Mouse (Mus musculus) thymus, adult 2 months (tissue): ENCODE data around the gene Ifnar1. TPM values are rescaled to one million over a fixed set of nuclear protein-coding genes. Genes with fewer than 3 reads are reported as not detected.

Source experiments
- DNase-seq: peaks from one replicate; pipeline ENCODE4 v3.0.0; 2021
- H3K27ac ChIP-seq: fragments of 200-500 bp; 2 replicates; pipeline ENCODE4 v1.5.1; 2012; ENCODE audit warnings: low read length, control low read depth; ENCODE audit not compliant: control insufficient read depth, insufficient read depth
- H3K27me3 ChIP-seq: fragments of 200-500 bp; 2 replicates; pipeline ENCODE4 v1.6.1; 2012; ENCODE audit warnings: mild to moderate bottlenecking, low read length, moderate library complexity, mixed read lengths; ENCODE audit not compliant: control insufficient read depth, insufficient read depth
- H3K36me3 ChIP-seq: fragments of 200-500 bp; 2 replicates; pipeline ENCODE4 v1.6.1; 2012; ENCODE audit warnings: mild to moderate bottlenecking, low read length, moderate library complexity; ENCODE audit not compliant: control insufficient read depth, insufficient read depth
- H3K4me1 ChIP-seq: fragments of 200-500 bp; replicated peaks from 2 replicates; pipeline ENCODE4 v1.6.1; 2012; ENCODE audit warnings: low read length; ENCODE audit not compliant: control insufficient read depth, insufficient read depth
- H3K4me3 ChIP-seq: fragments of 200-500 bp; 2 replicates; pipeline ENCODE4 v1.5.1; 2012; ENCODE audit warnings: mild to moderate bottlenecking, low read length, control low read depth, moderate library complexity; ENCODE audit not compliant: control insufficient read depth, insufficient read depth
- CTCF ChIP-seq: fragments of 200-500 bp; IDR thresholded peaks from 2 replicates; pipeline ENCODE4 v1.5.1; 2012; ENCODE audit warnings: mild to moderate bottlenecking, control low read depth, low read length, moderate library complexity, borderline replicate concordance; ENCODE audit not compliant: control insufficient read depth, poor library complexity, insufficient read depth; ENCODE audit errors: extremely low read depth
- POLR2A ChIP-seq: fragments of 200-500 bp; IDR thresholded peaks from 2 replicates; pipeline ENCODE4 v1.6.1; 2012; ENCODE audit warnings: mild to moderate bottlenecking, low read length, control low read depth, moderate library complexity; ENCODE audit not compliant: control insufficient read depth, poor library complexity, insufficient read depth; ENCODE audit errors: extremely low read depth
- WGBS: fragments of 180-500 bp; shearing (Covaris S2); methylation state at CpG from one replicate; pipeline ENCODE4 v1.1.7; 2018; 5-methylcytosine and 5-hydroxymethylcytosine counted together
- polyA plus RNA-seq: library from polyadenylated mRNA; depleted of rRNA; stranded (reverse); fragments of >200 nt; gene quantifications from 2 replicates; pipeline ENCODE4 v1.2.3, GENCODE M21; 2012

The Ifnar1 gene
- polyA plus RNA-seq, 1 experiment = 47.0 TPM

DNA sequence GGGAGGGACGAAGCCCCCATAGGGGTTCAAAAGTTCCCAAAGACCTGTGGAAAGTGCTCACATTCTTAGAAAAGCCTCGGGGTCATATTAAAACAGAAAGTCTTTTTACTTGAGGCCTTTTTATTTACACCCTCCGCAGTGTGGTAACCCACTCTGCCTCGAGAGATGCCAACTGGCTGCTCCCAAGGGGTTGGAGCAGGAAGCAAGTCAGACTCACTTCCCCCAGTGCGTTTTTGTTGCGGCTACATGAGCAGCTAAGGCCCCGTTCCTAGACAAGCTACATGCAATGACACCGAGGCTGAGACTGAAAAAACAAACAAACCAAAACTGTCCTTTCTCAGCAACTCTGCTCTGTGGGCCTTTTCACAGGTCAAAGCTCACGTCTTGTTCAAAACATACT, 53.5 kb downstream of the Ifnar1 start:
- TF ChIP-seq CTCF = no peak
- TF ChIP-seq POLR2A = no peak
- H3K36me3 ChIP-seq = no peaks in the 10 kb centered on the region
- H3K4me1 ChIP-seq = peaks cover 57% of the 10 kb centered on the region
- H3K4me3 ChIP-seq = no peak overlapping the region
- DNase-seq = peak; percentile 37
- no peaks in the 10 kb centered on the region for H3K27me3 ChIP-seq
- WGBS = 8% methylated on average over 9 of the region's 9 CpGs
- peak overlapping the region; percentile 87 for H3K27ac ChIP-seq

DNA sequence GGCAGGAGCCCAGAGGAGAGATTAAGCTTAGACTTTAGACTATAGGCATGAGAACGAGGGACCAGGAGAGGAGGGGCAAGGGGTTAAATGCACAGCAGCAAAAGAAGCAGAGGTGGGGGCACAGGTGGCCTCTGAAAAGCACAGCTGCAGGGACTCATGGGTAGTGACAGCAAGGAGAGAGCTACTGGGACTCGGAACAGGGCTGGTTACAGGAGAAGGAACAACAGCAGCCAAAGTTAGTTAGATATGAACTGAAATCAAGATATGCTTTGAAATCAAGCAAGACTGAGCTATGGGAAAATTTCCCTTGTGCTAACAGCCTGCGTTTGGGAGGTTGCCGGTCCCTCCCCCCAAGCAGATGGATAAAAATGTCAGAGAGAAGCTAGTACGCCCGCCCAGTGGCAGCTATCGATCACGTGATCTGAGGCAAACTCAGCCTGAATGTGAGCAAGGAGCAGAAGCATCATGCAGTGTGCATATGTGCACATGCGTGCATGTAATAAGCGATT, 56.6 kb downstream of the Ifnar1 start:
- 36% methylated on average over 10 of the region's 10 CpGs for whole genome bisulfite sequencing
- Histone ChIP-seq H3K27ac (peak overlapping the region; percentile 96), H3K27me3 (no peaks in the 10 kb centered on the region)

DNA sequence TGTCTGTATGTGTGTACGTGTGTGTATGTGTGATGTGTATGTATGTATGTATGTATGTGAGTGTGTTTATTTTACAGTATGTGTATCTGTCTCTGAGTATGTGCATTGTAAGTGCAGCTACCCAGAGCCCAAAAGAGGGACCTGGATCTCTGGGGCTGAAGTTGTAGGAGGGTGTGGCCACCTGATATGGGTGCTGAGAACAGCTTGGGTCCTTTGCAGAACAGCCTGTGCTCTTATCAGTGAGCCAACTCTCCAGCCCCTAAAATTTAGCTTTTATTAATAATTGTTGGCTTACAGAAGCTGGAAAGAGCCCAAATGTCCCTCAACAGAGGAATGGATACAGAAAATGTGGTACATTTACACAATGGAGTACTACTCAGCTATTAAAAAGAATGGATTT, 58.6 kb downstream of the Ifnar1 start:
- TF ChIP-seq CTCF = no peak
- TF ChIP-seq POLR2A = no peak
- no peak overlapping the region for H3K4me3 ChIP-seq
- H3K27me3 ChIP-seq = no peaks in the 10 kb centered on the region
- WGBS = 98% methylated on average over 1 of the region's 1 CpGs
- peaks cover 50% of the 10 kb centered on the region for H3K4me1 ChIP-seq
- DNase-seq = no peak
- no peaks in the 10 kb centered on the region for H3K36me3 ChIP-seq
- no peak overlapping the region for H3K27ac ChIP-seq

More for the DNA sequence above, 56.6 kb downstream of the Ifnar1 start:
- H3K4me1 ChIP-seq = peaks cover 56% of the 10 kb centered on the region
- TF ChIP-seq POLR2A (peak; percentile 43; the same call in 1 of the 2 replicates), CTCF (no peak)
- H3K4me3 ChIP-seq = peak overlapping the region; percentile 34
- no peaks in the 10 kb centered on the region for H3K36me3 ChIP-seq
- peak; percentile 76 for DNase-seq

- no peaks in the 10 kb centered on the region for H3K27me3 ChIP-seq
- peak overlapping the region; percentile 100 for H3K27ac ChIP-seq
- no peaks in the 10 kb centered on the region for H3K36me3 ChIP-seq
- 5% methylated on average over 10 of the region's 10 CpGs for WGBS
- H3K4me3 ChIP-seq = peak overlapping the region; percentile 90
- peak; percentile 75 for DNase-seq
- TF ChIP-seq POLR2A = peak; percentile 72
- no peak for TF ChIP-seq CTCF
- H3K4me1 ChIP-seq = peaks cover 44% of the 10 kb centered on the region
These were observed 60.7 kb downstream of the Ifnar1 start for GRCm38 (mm10) chr16:91545597-91546281.

- WGBS = 3% methylated on average over 14 of the region's 14 CpGs
- DNase-seq = peak; percentile 46
- peak overlapping the region; percentile 90 for H3K4me3 ChIP-seq
These were observed 61.4 kb downstream of the Ifnar1 start for GRCm38 (mm10) chr16:91546391-91546835.

DNA sequence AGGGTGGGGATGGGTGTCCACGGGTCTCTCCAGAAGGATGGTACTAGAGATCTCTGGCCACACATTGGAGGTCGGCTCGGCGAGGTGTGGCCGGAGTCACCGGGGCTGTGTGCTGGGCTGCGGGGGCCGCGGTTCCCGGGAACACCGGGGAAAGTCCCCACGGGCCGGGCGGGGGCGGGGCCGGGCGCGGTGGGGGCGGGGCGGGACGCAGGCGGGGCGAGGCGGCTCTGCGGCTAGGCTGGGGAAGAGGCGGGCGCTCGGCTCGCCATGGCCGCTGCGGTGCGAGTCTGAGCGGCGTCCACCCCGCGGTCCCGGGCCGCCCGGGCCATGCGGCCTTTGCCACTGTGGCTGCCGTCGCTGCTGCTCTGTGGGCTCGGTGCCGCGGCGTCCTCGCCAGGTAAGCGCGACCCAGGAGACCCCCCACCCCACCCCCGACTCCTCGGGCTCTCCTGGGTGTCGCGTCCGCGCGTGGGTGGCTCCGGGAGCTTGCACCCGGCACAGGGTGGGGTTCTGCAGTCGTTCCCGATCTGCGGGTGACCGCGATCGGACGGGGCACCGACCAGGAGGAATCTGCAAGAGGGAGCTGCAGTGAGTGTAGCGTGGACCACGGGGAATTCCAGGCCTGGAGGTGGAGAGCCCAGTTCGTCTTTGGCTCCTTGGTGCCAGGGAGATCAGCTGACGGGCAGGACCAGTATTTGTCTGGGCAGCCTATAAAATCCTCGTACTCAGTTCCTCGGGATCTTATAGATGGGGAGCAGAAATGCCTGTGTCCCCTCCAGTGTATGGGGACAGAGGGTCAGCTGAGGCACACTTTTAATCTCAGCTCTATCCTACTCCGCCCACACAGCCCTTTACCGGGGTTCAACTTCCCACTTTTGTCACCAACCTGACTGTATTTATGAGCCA, 62.1 kb downstream of the Ifnar1 start, which contains the start of gene Ifngr2:
Gene Ifngr2, plus strand, starts transcription at position 237 of the 906 bp plus-strand sequence.
- TF ChIP-seq CTCF (no peak), POLR2A (0 out of 2 replicates have a peak, but pooled peaks have one; percentile 25)
- Histone ChIP-seq H3K27me3 (no peaks in the 10 kb centered on the region), H3K36me3 (no peaks in the 10 kb centered on the region), H3K4me1 (peaks cover 35% of the 10 kb centered on the region), H3K27ac (peak within 1 kb of the TSS; percentile 100), H3K4me3 (peak within 1 kb of the TSS; percentile 90)
- peak; percentile 63 for DNase-seq
- WGBS = under 1% methylated on average over 72 of the region's 74 CpGs

More at GRCm38 (mm10) chr16:91546391-91546835, 61.4 kb downstream of the Ifnar1 start:
- H3K27me3 ChIP-seq = no peaks in the 10 kb centered on the region
- H3K36me3 ChIP-seq = no peaks in the 10 kb centered on the region
- no peak for TF ChIP-seq CTCF
- no peak for TF ChIP-seq POLR2A
- H3K4me1 ChIP-seq = peaks cover 41% of the 10 kb centered on the region
- H3K27ac ChIP-seq = peak overlapping the region; percentile 100
